Mouse (Mus musculus) forebrain, postnatal 0 days (tissue): ENCODE results near the gene Nf2. TPM values are rescaled to one million over a fixed set of nuclear protein-coding genes. Genes with fewer than 3 reads are reported as not detected.
A peak's percentile ranks its signal among the peaks of the same experiment; 100 is the strongest.

ENCODE experiments used
- ATAC-seq: fragments of 200-750 bp; cut with Nextera tagmentation; 2 replicates; pipeline ENCODE4 v1.8.0; 2017; ENCODE audit warnings: mild to moderate bottlenecking, moderate library complexity
- DNase-seq: peaks from one replicate; pipeline ENCODE4 v3.0.0-alpha.2; 2015
- H3K27ac ChIP-seq: fragments of 300-500 bp; sonication (generic); 2 replicates; pipeline ENCODE4 v1.5.1; 2014; ENCODE audit warnings: low read depth, mild to moderate bottlenecking, antibody characterized with exemption, low read length, moderate library complexity, mixed read lengths
- H3K27me3 ChIP-seq: fragments of 300-500 bp; sonication (generic); 2 replicates; pipeline ENCODE4 v1.6.1; 2014; ENCODE audit warnings: mild to moderate bottlenecking, low read length, mixed read lengths; ENCODE audit not compliant: insufficient read depth
- H3K36me3 ChIP-seq: fragments of 300-500 bp; sonication (generic); 2 replicates; pipeline ENCODE4 v1.6.1; 2014; ENCODE audit warnings: mild to moderate bottlenecking, moderate library complexity; ENCODE audit not compliant: insufficient read depth
- H3K4me1 ChIP-seq: fragments of 300-500 bp; sonication (generic); 2 replicates; pipeline ENCODE4 v1.6.1; 2014; ENCODE audit warnings: antibody characterized with exemption; ENCODE audit not compliant: insufficient read depth
- H3K4me2 ChIP-seq: fragments of 300-500 bp; sonication (generic); 2 replicates; pipeline ENCODE4 v1.6.1; 2014; ENCODE audit warnings: low read depth, mild to moderate bottlenecking, moderate library complexity
- H3K4me3 ChIP-seq: fragments of 300-500 bp; sonication (generic); 2 replicates; pipeline ENCODE4 v1.5.1; 2014; ENCODE audit warnings: low read depth, low read length, mixed read lengths
- H3K9ac ChIP-seq: fragments of 300-500 bp; sonication (generic); 2 replicates; pipeline ENCODE4 v1.6.1; 2014; ENCODE audit warnings: mild to moderate bottlenecking
- H3K9me3 ChIP-seq: fragments of 300-500 bp; sonication (generic); 2 replicates; pipeline ENCODE4 v1.6.1; 2016; ENCODE audit warnings: low read length
- CTCF ChIP-seq: sonication (generic); IDR thresholded peaks from 2 replicates; pipeline ENCODE4 v1.5.1; 2016; ENCODE audit warnings: antibody characterized with exemption, control low read depth, low read depth
- WGBS: fragments of 180-500 bp; shearing (Covaris S2); extraction: QIAGEN DNeasy Blood & Tissue Kit; methylation state at CpG from one replicate; pipeline ENCODE4 v1.1.7; 2014; 5-methylcytosine and 5-hydroxymethylcytosine counted together
- polyA plus RNA-seq: library from polyadenylated mRNA; unstranded; fragments of >200 nt; fragmentation: Nextera tagmentation; extraction: Ambion mirVana; gene quantifications from 2 replicates; pipeline ENCODE4 v1.2.1, GENCODE M21; 2015
- total RNA-seq: library from RNA; depleted of rRNA; stranded (reverse); fragments of >200 nt; gene quantifications from 2 replicates; pipeline ENCODE4 v1.2.3, GENCODE M21; 2014; rRNA removed

Nf2 gene
- total RNA-seq: 97.3 and 121 TPM in 2 replicates
- 49.3 and 57.8 TPM in 2 replicates for polyA plus RNA-seq

DNA sequence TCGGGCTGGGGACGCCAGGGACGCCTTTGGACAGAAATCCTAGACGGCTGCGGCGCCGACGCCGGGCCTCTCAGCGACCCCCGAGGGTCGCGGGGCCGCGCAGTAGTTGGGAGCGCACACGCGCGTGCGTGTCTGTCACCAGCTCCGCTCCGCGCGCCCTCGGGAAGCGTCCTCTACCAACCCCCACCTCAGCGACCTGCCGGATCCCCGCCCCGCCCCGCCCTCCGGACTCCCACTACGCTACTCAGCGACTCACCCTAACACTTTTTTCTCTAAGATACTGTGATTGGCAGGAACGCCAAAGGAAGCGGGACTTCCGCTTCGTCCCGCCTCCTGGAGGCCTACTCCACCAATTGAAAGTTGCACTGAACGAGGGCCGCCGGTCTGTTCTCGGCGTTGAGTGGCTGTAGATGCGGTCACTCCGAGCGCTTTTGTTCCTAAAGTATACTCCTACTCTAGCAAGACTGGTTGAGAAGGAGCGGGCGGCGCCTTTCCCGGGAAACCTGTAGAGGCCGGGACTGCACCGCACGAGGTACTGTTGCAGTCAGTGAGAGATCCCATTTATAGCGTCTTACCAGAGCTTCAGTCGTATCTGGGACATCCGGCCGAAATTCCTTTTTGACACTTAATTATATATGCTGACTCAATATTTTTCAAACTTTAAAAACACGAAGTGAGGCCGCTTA, at the start of gene Nf2:
Gene Nf2 (minus strand): TSS at position 279 of the 686 bp plus-strand sequence.
- Histone ChIP-seq H3K9me3 (no peaks in the 10 kb centered on the region), H3K27ac (peak within 1 kb of the TSS; percentile 77), H3K36me3 (no peaks in the 10 kb centered on the region), H3K4me3 (peak within 1 kb of the TSS; percentile 93), H3K4me1 (peaks cover 9% of the 10 kb centered on the region), H3K9ac (peak within 1 kb of the TSS; percentile 82), H3K27me3 (no peaks in the 10 kb centered on the region), H3K4me2 (peak within 1 kb of the TSS; percentile 65)
- WGBS: 1% methylated on average over 59 of the region's 60 CpGs
- DNase-seq (peak; percentile 99), ATAC-seq (peak; percentile 99)
- TF ChIP-seq CTCF: 0 out of 2 replicates have a peak, but pooled peaks have one; percentile 21

DNA sequence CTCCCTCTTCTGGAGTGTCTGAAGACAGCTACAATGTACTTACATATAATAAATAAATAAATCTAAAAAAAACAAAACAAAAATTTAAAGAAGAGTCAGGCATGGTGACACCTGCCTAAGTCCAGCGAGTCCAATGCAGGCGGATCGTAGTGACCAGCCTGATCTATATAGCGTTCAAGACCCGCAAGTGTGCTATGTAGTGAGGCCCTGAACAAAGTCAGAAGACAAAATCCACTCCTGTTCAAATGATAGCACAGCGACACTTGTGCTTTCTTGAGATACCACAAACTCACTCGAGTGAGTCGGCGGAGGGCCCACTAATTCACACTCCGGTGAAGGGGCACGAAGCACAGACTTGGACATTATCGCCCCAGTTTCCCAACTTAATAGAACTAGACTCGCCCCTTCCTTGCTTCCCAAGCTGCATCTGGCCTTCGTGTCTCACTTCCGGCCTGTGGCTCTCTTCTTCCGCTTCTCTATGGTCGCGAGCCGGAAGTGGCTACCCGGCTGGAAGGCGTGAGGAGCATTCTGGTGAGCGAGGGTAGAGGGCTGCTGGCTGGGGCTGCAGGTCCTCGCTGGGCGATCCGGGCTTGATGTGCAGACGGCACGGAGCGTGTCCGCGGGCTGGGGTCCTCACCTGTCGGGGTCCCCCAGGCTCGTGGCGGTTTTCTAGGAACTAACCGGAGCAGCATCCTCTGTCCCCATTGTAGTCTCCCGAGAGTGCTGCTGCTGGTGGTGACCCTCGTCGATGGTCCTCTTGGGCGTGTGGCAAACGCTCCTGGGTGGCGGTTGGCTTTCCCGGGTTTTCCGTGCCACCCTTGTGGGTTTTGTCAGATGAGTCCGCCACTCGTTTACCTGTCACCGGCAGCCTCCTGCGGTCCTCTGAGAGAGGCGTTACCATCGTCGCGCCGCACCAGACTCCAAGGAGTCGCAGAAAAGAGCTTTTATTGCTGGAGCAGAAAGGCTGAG, 45.8 kb upstream of the Nf2 start, which contains the start of gene Thoc5:
Gene Thoc5 (plus strand): TSS at position 473 of the 969 bp plus-strand sequence.
- H3K27me3 ChIP-seq: no peaks in the 10 kb centered on the region
- H3K36me3 ChIP-seq: peaks cover 40% of the 10 kb centered on the region
- DNase-seq (peak; percentile 90), ATAC-seq (peak; percentile 97)
- peak within 1 kb of the TSS; percentile 78 for H3K4me2 ChIP-seq
- H3K9ac ChIP-seq: peak within 1 kb of the TSS; percentile 87
- H3K4me3 ChIP-seq: peak within 1 kb of the TSS; percentile 79
- no peaks in the 10 kb centered on the region for H3K9me3 ChIP-seq
- peaks cover 4% of the 10 kb centered on the region; the same call in 1 of the 2 replicates for H3K4me1 ChIP-seq
- no peak for TF ChIP-seq CTCF
- WGBS: 3% methylated on average over 52 of the region's 52 CpGs
- H3K27ac ChIP-seq: peak within 1 kb of the TSS; percentile 93

DNA sequence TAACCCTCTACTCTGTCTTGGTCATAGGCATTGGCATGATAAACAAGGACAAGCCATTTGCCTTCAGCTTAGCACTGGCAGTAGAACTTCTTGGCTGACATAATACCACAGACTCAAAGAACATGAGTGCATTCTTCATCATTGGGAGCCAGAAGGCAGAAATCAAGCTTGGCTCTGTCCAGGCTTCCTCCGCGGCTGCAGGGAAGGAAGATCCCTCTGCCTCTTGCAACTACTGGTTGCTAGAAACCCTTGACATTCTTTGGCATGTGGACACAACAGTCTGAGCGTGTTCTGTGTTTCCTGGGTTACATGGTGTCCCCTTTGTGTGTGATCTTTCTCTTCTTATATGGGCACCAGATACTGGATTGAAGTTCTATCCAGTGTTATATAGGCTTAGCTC, 37.7 kb upstream of the Nf2 start:
- H3K4me2 ChIP-seq: no peak overlapping the region
- H3K9me3 ChIP-seq: no peaks in the 10 kb centered on the region
- no peak for TF ChIP-seq CTCF
- 91% methylated on average over 3 of the region's 3 CpGs for WGBS
- H3K9ac ChIP-seq: no peak overlapping the region
- no peak overlapping the region for H3K4me3 ChIP-seq
- no peak overlapping the region for H3K27ac ChIP-seq
- peaks cover 59% of the 10 kb centered on the region for H3K36me3 ChIP-seq
- ATAC-seq: no peak
- H3K4me1 ChIP-seq: no peaks in the 10 kb centered on the region
- H3K27me3 ChIP-seq: no peaks in the 10 kb centered on the region
- no peak for DNase-seq

DNA sequence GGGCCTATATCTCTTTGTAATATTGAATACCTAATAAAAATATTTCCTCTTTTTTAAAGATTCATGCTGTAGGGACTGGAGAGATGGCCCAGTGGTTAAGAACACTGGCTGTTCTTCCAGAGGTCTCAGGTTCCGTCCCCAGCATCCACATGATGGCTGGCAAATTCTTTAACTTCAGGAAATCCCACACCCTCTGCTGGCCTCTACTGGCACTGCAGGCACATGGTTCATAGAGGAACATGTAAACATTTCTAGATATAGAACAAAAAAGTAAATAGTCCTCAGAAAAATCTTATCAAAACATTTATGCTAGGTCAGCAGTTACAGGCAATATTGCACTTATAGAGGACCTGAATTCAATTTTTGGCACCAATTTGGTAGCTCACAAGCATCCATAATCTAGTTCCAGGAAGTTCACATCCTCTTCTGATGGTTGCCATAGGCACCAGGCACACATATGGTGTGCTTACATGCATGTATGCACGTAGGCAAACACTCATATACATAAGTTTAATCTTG, 36.1 kb upstream of the Nf2 start:
- Histone ChIP-seq H3K4me1 (no peaks in the 10 kb centered on the region), H3K4me2 (no peak overlapping the region), H3K9ac (no peak overlapping the region), H3K36me3 (peaks cover 46% of the 10 kb centered on the region), H3K9me3 (no peaks in the 10 kb centered on the region), H3K4me3 (no peak overlapping the region), H3K27me3 (no peaks in the 10 kb centered on the region), H3K27ac (no peak overlapping the region)
- TF ChIP-seq CTCF: peak; percentile 64
- DNase-seq: peak; percentile 57
- WGBS: 60% methylated on average over 2 of the region's 2 CpGs
- ATAC-seq: no peak

DNA sequence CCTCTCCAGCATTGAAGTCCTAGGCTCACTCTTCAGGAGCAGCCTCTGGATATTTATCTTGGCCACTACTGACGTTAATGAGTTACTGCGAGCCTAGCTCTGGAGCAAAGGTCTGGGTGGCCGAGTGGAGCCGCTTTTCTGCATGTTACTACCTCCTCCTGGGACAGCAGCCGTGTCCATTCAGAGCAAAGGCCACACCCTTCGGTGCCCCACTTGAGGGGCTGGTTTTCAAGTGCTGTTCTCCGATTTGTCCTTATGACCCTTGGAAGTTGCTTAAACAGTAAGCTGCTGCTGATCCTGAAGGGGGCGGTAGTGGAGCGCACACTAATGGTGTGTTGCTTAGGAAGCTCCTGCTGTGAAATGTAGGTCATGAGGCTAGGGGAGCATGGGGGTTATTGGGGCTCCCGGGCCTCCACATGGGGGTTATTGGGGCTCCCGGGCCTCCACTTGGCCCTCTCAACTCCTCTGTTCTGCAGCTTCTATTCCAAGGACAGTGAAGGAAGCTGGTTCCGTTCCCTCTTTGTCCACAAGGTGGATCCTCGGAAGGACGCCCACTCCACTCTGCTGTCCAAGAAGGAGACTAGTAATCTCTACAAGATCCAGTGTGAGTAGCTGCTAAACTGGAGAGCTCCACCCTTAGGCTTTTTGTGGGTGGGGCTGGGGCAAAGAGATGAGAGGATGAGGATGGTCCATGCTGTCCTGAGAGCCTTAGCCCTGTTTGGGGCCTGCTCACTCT, 33.7 kb upstream of the Nf2 start:
- no peak overlapping the region for H3K9ac ChIP-seq
- peak; percentile 44 for TF ChIP-seq CTCF
- WGBS: 53% methylated on average over 14 of the region's 14 CpGs
- no peak overlapping the region for H3K4me3 ChIP-seq
- peaks cover 23% of the 10 kb centered on the region for H3K36me3 ChIP-seq
- H3K4me2 ChIP-seq: no peak overlapping the region
- no peak for ATAC-seq
- no peaks in the 10 kb centered on the region for H3K27me3 ChIP-seq
- no peaks in the 10 kb centered on the region for H3K4me1 ChIP-seq
- no peak for DNase-seq
- no peak overlapping the region for H3K27ac ChIP-seq
- no peaks in the 10 kb centered on the region for H3K9me3 ChIP-seq

DNA sequence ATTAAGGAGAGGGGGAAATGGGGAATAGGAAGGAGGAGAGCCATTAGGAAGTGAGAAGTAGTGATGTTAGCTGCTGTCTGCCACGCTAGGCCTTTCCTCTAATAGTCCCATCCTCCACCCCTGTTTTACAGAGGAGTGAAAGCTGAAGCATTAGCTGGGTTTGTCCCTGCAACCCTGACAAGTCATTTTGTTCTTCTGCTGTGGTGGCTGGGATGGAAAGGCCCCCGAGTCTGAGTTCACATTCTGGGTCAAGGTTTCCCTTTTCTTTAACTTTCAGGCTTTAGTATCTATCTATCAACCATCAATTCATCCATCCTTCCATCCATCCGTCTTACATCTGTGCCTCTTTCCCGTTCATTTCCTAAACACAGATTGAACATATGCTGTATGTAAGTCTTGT, 31.8 kb upstream of the Nf2 start:
- no peak for TF ChIP-seq CTCF
- no peaks in the 10 kb centered on the region for H3K27me3 ChIP-seq
- H3K4me1 ChIP-seq: no peaks in the 10 kb centered on the region
- no peak overlapping the region for H3K4me3 ChIP-seq
- ATAC-seq (no peak), DNase-seq (no peak)
- H3K9ac ChIP-seq: no peak overlapping the region
- H3K4me2 ChIP-seq: no peak overlapping the region
- H3K36me3 ChIP-seq: peaks cover 23% of the 10 kb centered on the region
- WGBS: 85% methylated on average over 4 of the region's 4 CpGs
- H3K27ac ChIP-seq: no peak overlapping the region
- no peaks in the 10 kb centered on the region for H3K9me3 ChIP-seq
